Mouse (Mus musculus) bone marrow macrophage, adult 2 months (primary cell): ENCODE data around the gene Mybbp1a.

Experiments
- CTCF ChIP-seq: IDR thresholded peaks from 2 replicates; pipeline ENCODE4 v1.5.1; 2012; ENCODE audit warnings: low read depth, mild to moderate bottlenecking, low read length, moderate library complexity
- POLR2A ChIP-seq: IDR thresholded peaks from 2 replicates; pipeline ENCODE4 v1.6.1; 2012; ENCODE audit warnings: mild to moderate bottlenecking, low read depth, low read length, borderline replicate concordance

GRCm38 (mm10) chr11:72479499-72479898 lies 38.3 kb downstream of the Mybbp1a start:
- no peak for TF ChIP-seq POLR2A
- no peak for TF ChIP-seq CTCF
